Mouse (Mus musculus): Measurements from ENCODE around the gene 4930469K13Rik.

4930469K13Rik gene

GRCm38 (mm10) chr11:33944067-33944785 lies 154.1 kb downstream of the 4930469K13Rik start:
- CTCF ChIA-PET = interaction anchor here (0.7 kb wide), 1 partner anchor 390 kb away, joined by 5 read pairs; no protein-coding TSS in a partner anchor

- CTCF ChIA-PET = no interaction called here
Measured at GRCm38 (mm10) chr11:33943565-33943964, 154.8 kb downstream of the 4930469K13Rik start.

GRCm38 (mm10) chr11:33939456-33940113 lies 158.8 kb downstream of the 4930469K13Rik start:
- CTCF ChIA-PET = no interaction called here

- CTCF ChIA-PET = no interaction called here
Measured at GRCm38 (mm10) chr11:33938561-33939274, 159.6 kb downstream of the 4930469K13Rik start.

- CTCF ChIA-PET = interaction anchor here (0.6 kb wide), 1 partner anchor 112 kb away, joined by 3 read pairs; no protein-coding TSS in a partner anchor
Measured at GRCm38 (mm10) chr11:33937641-33938040, 160.7 kb downstream of the 4930469K13Rik start.

GRCm38 (mm10) chr11:33934286-33934685 lies 164.1 kb downstream of the 4930469K13Rik start:
- CTCF ChIA-PET = no interaction called here

GRCm38 (mm10) chr11:33932386-33933111 lies 165.8 kb downstream of the 4930469K13Rik start:
- CTCF ChIA-PET = no interaction called here

- CTCF ChIA-PET = no interaction called here
Measured at GRCm38 (mm10) chr11:33931836-33932385, 166.4 kb downstream of the 4930469K13Rik start.

- CTCF ChIA-PET = no interaction called here
Measured at GRCm38 (mm10) chr11:33929412-33929811, 168.9 kb downstream of the 4930469K13Rik start.

- CTCF ChIA-PET = no interaction called here
Measured at GRCm38 (mm10) chr11:33928658-33929057, 169.7 kb downstream of the 4930469K13Rik start.

- CTCF ChIA-PET = no interaction called here
Measured at GRCm38 (mm10) chr11:33927836-33928235, 170.5 kb downstream of the 4930469K13Rik start.

- CTCF ChIA-PET = no interaction called here
Measured at GRCm38 (mm10) chr11:33927321-33927720, 171.0 kb downstream of the 4930469K13Rik start.

- CTCF ChIA-PET = no interaction called here
Measured at GRCm38 (mm10) chr11:33926551-33926950, 171.8 kb downstream of the 4930469K13Rik start.

GRCm38 (mm10) chr11:33925778-33926177 lies 172.6 kb downstream of the 4930469K13Rik start:
- CTCF ChIA-PET = no interaction called here
